Mouse (Mus musculus) bone marrow macrophage, adult 2 months (primary cell): ENCODE results near the gene Nf2.

Experiments
- CTCF ChIP-seq: IDR thresholded peaks from 2 replicates; pipeline ENCODE4 v1.5.1; 2012; ENCODE audit warnings: low read depth, mild to moderate bottlenecking, low read length, moderate library complexity
- POLR2A ChIP-seq: IDR thresholded peaks from 2 replicates; pipeline ENCODE4 v1.6.1; 2012; ENCODE audit warnings: mild to moderate bottlenecking, low read depth, low read length, borderline replicate concordance

DNA sequence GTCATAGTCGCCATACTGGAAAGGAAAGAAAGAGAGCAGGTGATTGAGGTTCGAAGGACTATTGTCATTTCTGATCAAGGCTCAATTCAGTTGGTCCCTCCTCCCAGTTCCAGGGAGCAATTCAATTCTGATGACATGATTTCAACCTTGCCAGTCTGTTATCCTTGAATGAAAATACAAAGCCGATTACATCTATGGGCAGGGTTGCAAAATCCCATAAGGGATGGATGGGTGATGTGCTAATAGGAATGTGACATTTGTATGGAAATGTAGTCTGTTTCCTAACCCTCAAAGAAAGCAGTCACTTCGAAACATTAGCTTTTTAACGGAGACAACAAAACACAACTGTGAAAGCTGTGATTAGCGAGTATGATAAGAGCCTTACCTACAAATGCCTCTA is 41.0 kb downstream of the Nf2 start:
- TF ChIP-seq CTCF (no peak), POLR2A (no peak)
